Mouse (Mus musculus): ENCODE measurements around the gene Zp3r. TPM values are rescaled to one million over a fixed set of nuclear protein-coding genes. Genes with fewer than 3 reads are reported as not detected.

Gene Zp3r
- polyA plus RNA-seq, 1 experiment from 2014 or later = not detected

DNA sequence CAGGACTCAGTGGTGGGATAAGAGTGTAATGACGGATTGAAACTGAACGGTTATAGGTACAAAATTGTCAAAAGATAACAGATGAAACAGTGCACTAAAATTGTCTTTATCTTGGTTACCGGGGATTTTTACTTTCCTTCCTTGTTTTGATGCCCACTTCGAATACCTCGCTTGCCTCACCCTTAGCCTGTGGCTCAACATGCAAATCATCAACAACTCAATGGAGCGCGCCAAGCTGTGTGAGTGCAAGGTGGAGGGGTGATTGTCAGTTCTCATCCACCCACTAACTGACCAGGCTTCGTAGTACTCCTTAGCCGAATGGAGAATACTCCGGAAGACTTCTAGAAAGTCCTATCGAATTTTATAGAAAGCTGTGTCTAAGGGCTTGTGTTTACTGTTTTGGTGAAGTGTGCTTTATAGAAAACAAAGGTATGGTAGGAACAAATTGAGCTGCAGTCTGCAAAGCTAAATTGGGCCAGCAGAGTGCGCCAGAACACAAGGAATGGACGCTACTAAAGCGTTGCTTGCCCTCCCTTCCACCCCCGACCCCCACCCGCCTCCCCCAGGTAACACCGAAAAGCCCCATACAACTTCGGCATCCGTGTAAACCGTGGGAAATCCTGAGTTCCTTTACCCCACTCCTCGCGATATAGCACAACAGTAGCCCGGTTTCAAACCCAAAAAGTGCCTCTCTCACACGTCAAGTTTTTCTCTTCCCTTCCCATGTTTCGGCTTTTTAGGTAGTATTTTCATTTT, 81.6 kb downstream of the Zp3r start:
- Histone ChIP-seq H3K4me3 (ENCODE audit: low read depth, low read length) (peak overlapping the region; percentile 32), H3K36me3 (ENCODE audit: control insufficient read depth, insufficient read depth, low read length) (no peaks in the 10 kb centered on the region), H3K4me2 (peak overlapping the region; percentile 58), H3K27ac (ENCODE audit: low read depth, low read length) (no peak overlapping the region), H3K9me3 (ENCODE audit: control insufficient read depth, low read length) (no peaks in the 10 kb centered on the region), H3K27me3 (replicated peaks; ENCODE audit: control insufficient read depth, insufficient read depth, low read length) (no peaks in the 10 kb centered on the region), H3K9ac (ENCODE audit: low read depth, low read length) (peak overlapping the region; percentile 39; the same call in 1 of the 2 replicates), H3K4me1 (replicated peaks; ENCODE audit: control insufficient read depth, insufficient read depth, low read length) (no peaks in the 10 kb centered on the region; the same call in 1 of the 2 replicates)
- ATAC-seq (replicated peaks; ENCODE audit: low FRiP score) (peak; percentile 42; the same call in 1 of the 2 replicates), DNase-seq (ENCODE audit: low spot score) (no peak)
- WGBS = 22% methylated on average over 25 of the region's 25 CpGs

Other genes with a start within 250 kb of the Zp3r start
- not detected in 2 replicates for gene Cd55b, start 206.6 kb downstream of the Zp3r start, polyA plus RNA-seq (2014; fragmentation: Nextera tagmentation; extraction: Ambion mirVana)
- gene Cd55, start 166.9 kb downstream of the Zp3r start, polyA plus RNA-seq (2014; fragmentation: Nextera tagmentation; extraction: Ambion mirVana) = 30.1 and 31.9 TPM in 2 replicates
- gene C4bp, start 32.0 kb upstream of the Zp3r start, polyA plus RNA-seq (2014; fragmentation: Nextera tagmentation; extraction: Ambion mirVana) = 0.34 and 0.47 TPM in 2 replicates
- not detected in 2 replicates for gene Gm29427, start 86.2 kb upstream of the Zp3r start, polyA plus RNA-seq (2014; fragmentation: Nextera tagmentation; extraction: Ambion mirVana)
- 26.5 and 26.6 TPM in 2 replicates for gene Yod1, start 87.7 kb upstream of the Zp3r start, polyA plus RNA-seq (2014; fragmentation: Nextera tagmentation; extraction: Ambion mirVana)
- 4.9 and 6.1 TPM in 2 replicates for gene Pfkfb2, start 99.6 kb upstream of the Zp3r start, polyA plus RNA-seq (2014; fragmentation: Nextera tagmentation; extraction: Ambion mirVana)
- 7.1 and 7.9 TPM in 2 replicates for gene AA986860, start 102.4 kb upstream of the Zp3r start, polyA plus RNA-seq (2014; fragmentation: Nextera tagmentation; extraction: Ambion mirVana)
- not detected in 2 replicates for gene Fcamr, start 171.3 kb upstream of the Zp3r start, polyA plus RNA-seq (2014; fragmentation: Nextera tagmentation; extraction: Ambion mirVana)
- gene Pigr, start 197.1 kb upstream of the Zp3r start, polyA plus RNA-seq (2014; fragmentation: Nextera tagmentation; extraction: Ambion mirVana) = 0.12 and 0.25 TPM in 2 replicates
- not detected in 2 replicates for gene Fcmr, start 236.0 kb upstream of the Zp3r start, polyA plus RNA-seq (2014; fragmentation: Nextera tagmentation; extraction: Ambion mirVana)

Measured in liver, embryonic 11.5 days (tissue).